Mouse (Mus musculus) ovary, postnatal 14 days (tissue): Measurements from ENCODE around the gene Gm21904.
"Not testable (repeated sequence)": the region's sequence is repeated elsewhere in the genome, so short reads cannot be mapped to it uniquely, and the experiment has no call there.

Experiments
- DNase-seq: peaks from one replicate; pipeline ENCODE4 v3.0.0; 2022; ENCODE audit warnings: low spot score

The Gm21904 gene

DNA sequence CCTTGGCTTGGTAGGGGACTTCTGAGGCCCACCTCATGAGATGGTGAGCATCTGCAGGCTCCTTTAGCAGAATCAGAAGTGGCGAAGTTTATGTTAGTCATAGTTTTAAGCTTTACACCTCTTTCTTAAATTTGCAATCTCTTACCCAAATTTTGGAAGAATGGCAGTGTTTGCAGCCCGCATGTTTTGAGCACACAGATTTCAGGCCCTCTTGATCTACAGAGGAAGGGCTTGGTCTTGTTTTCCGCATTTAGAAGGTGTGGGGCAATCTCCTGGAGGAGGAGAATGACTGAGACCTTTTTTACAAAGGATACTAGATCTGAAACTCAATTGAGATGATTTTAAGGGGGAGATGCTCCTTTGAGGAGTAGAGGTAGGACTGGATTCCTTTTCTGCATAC is at the start of gene Gm21904:
Gene Gm21904, minus strand, starts transcription at position 101 of the 400 bp plus-strand sequence.
- not testable (repeated sequence) for DNase-seq

- DNase-seq: not testable (repeated sequence)
Measured at GRCm38 (mm10) chrY:17874441-17874840, 28.4 kb upstream of the Gm21904 start, which contains the start of the genes Gm20772 and Gm20831. TSS of gene Gm20772 (plus strand) at chrY:17874741. TSS of gene Gm20831 (plus strand) at chrY:17874741.
